Mouse (Mus musculus) pancreas, adult 10 weeks (tissue): Measurements from ENCODE around the gene Kcnk5. TPM values are rescaled to one million over a fixed set of nuclear protein-coding genes. Genes with fewer than 3 reads are reported as not detected.

Experiments
- polyA plus RNA-seq: library from polyadenylated mRNA; stranded (reverse); fragments of 350-450 nt; fragmentation: Illumina TruSeq; extraction: RNeasy Lipid Tissue Mini Kit (QIAGEN cat#74804); gene quantifications from one replicate; pipeline ENCODE4 v1.2.3, GENCODE M21; 2015; ENCODE audit warnings: low read depth, low replicate concordance; ENCODE audit not compliant: insufficient read depth

The Kcnk5 gene
- 3.0 TPM for polyA plus RNA-seq

GRCm38 (mm10) chr14:20181466-20181921, at the start of gene Kcnk5:
Gene Kcnk5 (minus strand): TSS chr14:20181809.

DNA sequence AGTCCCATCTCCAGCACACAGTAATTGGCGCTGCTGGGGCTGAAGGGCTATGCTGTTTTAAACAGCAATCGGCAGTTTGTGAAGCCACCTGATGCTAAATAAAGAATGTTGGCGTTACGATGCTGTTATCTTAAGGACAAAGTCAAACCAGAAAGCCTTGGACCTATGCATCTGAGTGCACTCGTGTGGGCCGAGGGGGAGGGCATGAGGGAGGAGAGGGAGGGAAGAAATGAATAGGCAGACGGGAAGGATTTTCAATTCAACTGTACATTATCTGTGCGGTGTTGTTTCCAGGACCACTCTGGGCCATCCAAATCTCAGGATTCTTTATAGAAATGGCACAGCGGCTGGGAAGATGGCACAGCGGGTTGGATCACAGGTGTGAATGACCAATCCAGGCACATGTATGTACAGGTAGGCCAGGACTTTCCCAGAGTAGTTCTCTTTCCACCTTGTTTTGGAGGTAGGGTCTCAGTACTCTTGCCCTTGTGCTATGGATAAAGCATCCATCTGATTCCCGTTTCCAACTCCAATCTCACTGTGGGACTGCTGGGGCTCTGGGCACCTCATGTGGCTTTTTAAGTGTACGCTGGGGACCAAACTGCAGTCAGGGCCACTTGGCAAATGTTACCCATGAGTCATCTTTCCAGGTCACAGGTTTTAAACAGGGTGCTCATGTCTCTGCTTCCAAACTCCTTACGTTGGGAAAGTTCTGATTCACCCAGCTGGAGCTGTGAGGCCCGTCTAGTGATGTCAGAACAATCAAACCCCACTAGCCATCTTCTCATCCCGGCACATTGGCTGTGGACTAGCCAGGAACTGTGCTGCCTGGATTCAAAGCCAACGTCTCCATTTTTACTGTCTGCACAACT, 42.9 kb downstream of the Kcnk5 start, which contains the start of gene Saysd1:
Gene Saysd1 (minus strand): TSS at position 51 of the 872 bp plus-strand sequence.

Other genes starting within 250 kb of the Kcnk5 start
- gene Gng2, start 204.2 kb downstream of the Kcnk5 start, polyA plus RNA-seq, result 1.9 TPM
- 3.7 TPM for gene Saysd1, start 43.3 kb downstream of the Kcnk5 start, polyA plus RNA-seq
- 14.7 TPM for gene Kcnk16, start 87.4 kb upstream of the Kcnk5 start, polyA plus RNA-seq
- gene Nudt13, start 112.9 kb upstream of the Kcnk5 start, polyA plus RNA-seq, result 10.6 TPM
- 6.0 TPM for gene Ecd, start 166.3 kb upstream of the Kcnk5 start, polyA plus RNA-seq
- gene Fam149b, start 166.4 kb upstream of the Kcnk5 start, polyA plus RNA-seq, result 8.1 TPM
- 3.4 TPM for gene Dnajc9, start 207.1 kb upstream of the Kcnk5 start, polyA plus RNA-seq
- gene Mrps16, start 211.8 kb upstream of the Kcnk5 start, polyA plus RNA-seq, result 10.0 TPM